Mouse (Mus musculus) neural tube, embryonic 15.5 days (tissue): ENCODE data around the gene Mrtfa. TPM values are rescaled to one million over a fixed set of nuclear protein-coding genes. Genes with fewer than 3 reads are reported as not detected.

Experiments
- ATAC-seq: fragments of 200-750 bp; cut with Nextera tagmentation; 2 replicates; pipeline ENCODE4 v1.8.0; 2017; ENCODE audit warnings: mild to moderate bottlenecking, moderate TSS enrichment, moderate library complexity; ENCODE audit not compliant: low FRiP score
- H3K27ac ChIP-seq: fragments of 300-500 bp; sonication (generic); replicated peaks from 2 replicates; pipeline ENCODE4 v1.5.1; 2015; ENCODE audit warnings: mild to moderate bottlenecking, inconsistent platforms
- H3K27me3 ChIP-seq: fragments of 300-500 bp; sonication (generic); replicated peaks from 2 replicates; pipeline ENCODE4 v1.6.1; 2015; ENCODE audit warnings: inconsistent platforms
- H3K36me3 ChIP-seq: fragments of 300-500 bp; sonication (generic); 2 replicates; pipeline ENCODE4 v1.6.1; 2015; ENCODE audit warnings: inconsistent platforms
- H3K4me1 ChIP-seq: fragments of 300-500 bp; sonication (generic); 2 replicates; pipeline ENCODE4 v1.6.1; 2015; ENCODE audit warnings: inconsistent platforms
- H3K4me2 ChIP-seq: fragments of 300-500 bp; sonication (generic); 2 replicates; pipeline ENCODE4 v1.6.1; 2015; ENCODE audit warnings: inconsistent platforms, mild to moderate bottlenecking, moderate library complexity
- H3K4me3 ChIP-seq: fragments of 300-500 bp; sonication (generic); replicated peaks from 2 replicates; pipeline ENCODE4 v1.5.1; 2015; ENCODE audit warnings: mild to moderate bottlenecking, inconsistent platforms
- H3K9ac ChIP-seq: fragments of 300-500 bp; sonication (generic); replicated peaks from 2 replicates; pipeline ENCODE4 v1.6.1; 2015; ENCODE audit warnings: mild to moderate bottlenecking, inconsistent platforms
- H3K9me3 ChIP-seq: fragments of 300-500 bp; sonication (generic); replicated peaks from 2 replicates; pipeline ENCODE4 v1.6.1; 2016; ENCODE audit warnings: inconsistent platforms
- WGBS: fragments of 180-500 bp; shearing (Covaris S2); methylation state at CpG from one replicate; pipeline ENCODE4 v1.1.7; 2015; ENCODE audit warnings: mixed read lengths; 5-methylcytosine and 5-hydroxymethylcytosine counted together
- polyA plus RNA-seq: library from polyadenylated mRNA; unstranded; fragments of >200 nt; fragmentation: Nextera tagmentation; extraction: Ambion mirVana; gene quantifications from 2 replicates; pipeline ENCODE4 v1.2.1, GENCODE M21; 2015

Gene Mrtfa
- polyA plus RNA-seq, 1 experiment from 2014 or later = 27.9 TPM

- H3K9ac ChIP-seq = no peak overlapping the region
- no peak overlapping the region for H3K4me2 ChIP-seq
- H3K27ac ChIP-seq = no peak overlapping the region
- H3K4me1 ChIP-seq = peaks cover 6% of the 10 kb centered on the region; the same call in 1 of the 2 replicates
- H3K9me3 ChIP-seq = no peaks in the 10 kb centered on the region
- no peak for ATAC-seq
- no peaks in the 10 kb centered on the region for H3K36me3 ChIP-seq
- no peak overlapping the region for H3K4me3 ChIP-seq
- 59% methylated on average over 4 of the region's 4 CpGs for WGBS
- H3K27me3 ChIP-seq = no peaks in the 10 kb centered on the region
These were observed 4.9 kb upstream of the Mrtfa start for GRCm38 (mm10) chr15:81195447-81195846.

DNA sequence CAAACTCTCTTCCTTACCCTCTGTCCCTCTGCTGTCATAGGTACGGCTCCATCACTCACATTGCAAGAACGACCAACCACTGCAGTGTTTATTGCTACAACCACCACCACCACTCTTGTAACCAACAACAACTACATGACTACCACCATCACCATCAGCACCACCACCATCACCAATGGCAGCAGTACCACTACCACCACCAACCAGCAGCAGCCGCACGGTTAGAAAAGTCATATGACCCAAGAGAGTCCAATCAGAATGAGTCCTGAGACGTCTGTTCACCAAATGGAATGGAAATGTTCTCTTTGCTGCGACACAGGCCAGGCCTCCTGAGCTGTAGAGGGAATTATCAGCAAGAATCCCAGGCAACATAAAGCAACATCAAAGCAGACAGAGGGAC, 4.2 kb upstream of the Mrtfa start:
- Histone ChIP-seq H3K4me3 (no peak overlapping the region), H3K4me2 (no peak overlapping the region), H3K27ac (no peak overlapping the region), H3K27me3 (no peaks in the 10 kb centered on the region), H3K4me1 (peaks cover 6% of the 10 kb centered on the region), H3K9me3 (no peaks in the 10 kb centered on the region), H3K9ac (no peak overlapping the region), H3K36me3 (no peaks in the 10 kb centered on the region)
- 88% methylated on average over 6 of the region's 6 CpGs for WGBS
- no peak for ATAC-seq

- Histone ChIP-seq H3K4me2 (no peak overlapping the region), H3K9ac (no peak overlapping the region), H3K9me3 (no peaks in the 10 kb centered on the region), H3K27me3 (no peaks in the 10 kb centered on the region), H3K4me3 (no peak overlapping the region), H3K4me1 (peaks cover 25% of the 10 kb centered on the region), H3K36me3 (no peaks in the 10 kb centered on the region), H3K27ac (no peak overlapping the region)
- no peak for ATAC-seq
- 91% methylated on average over 8 of the region's 8 CpGs for WGBS
These were observed 2.3 kb upstream of the Mrtfa start for GRCm38 (mm10) chr15:81192858-81193257.

DNA sequence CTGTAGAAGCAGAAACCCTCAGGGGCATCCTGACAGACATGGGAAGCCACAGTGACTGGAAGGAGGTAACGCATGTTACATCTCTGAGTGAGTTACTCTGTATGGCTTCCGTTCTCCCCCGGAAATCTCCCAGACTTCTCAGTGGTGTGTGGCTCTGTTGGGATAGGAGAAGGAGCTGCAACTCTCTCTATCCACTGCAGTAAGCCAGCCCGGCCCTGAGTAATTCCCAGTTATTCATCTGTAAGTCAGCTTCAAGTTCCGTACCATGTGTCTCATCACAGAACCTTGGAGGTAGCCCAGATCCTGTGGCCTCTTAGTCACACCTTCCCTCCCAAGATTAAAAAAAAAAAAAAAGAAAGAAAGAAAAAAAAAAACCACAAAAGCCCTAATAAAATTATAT, 1.8 kb upstream of the Mrtfa start:
- no peak overlapping the region for H3K4me3 ChIP-seq
- no peaks in the 10 kb centered on the region for H3K27me3 ChIP-seq
- no peak overlapping the region for H3K4me2 ChIP-seq
- H3K36me3 ChIP-seq = no peaks in the 10 kb centered on the region
- peaks cover 29% of the 10 kb centered on the region for H3K4me1 ChIP-seq
- no peak for ATAC-seq
- H3K27ac ChIP-seq = no peak overlapping the region
- WGBS = 75% methylated on average over 5 of the region's 5 CpGs
- H3K9ac ChIP-seq = no peak overlapping the region
- H3K9me3 ChIP-seq = no peaks in the 10 kb centered on the region

DNA sequence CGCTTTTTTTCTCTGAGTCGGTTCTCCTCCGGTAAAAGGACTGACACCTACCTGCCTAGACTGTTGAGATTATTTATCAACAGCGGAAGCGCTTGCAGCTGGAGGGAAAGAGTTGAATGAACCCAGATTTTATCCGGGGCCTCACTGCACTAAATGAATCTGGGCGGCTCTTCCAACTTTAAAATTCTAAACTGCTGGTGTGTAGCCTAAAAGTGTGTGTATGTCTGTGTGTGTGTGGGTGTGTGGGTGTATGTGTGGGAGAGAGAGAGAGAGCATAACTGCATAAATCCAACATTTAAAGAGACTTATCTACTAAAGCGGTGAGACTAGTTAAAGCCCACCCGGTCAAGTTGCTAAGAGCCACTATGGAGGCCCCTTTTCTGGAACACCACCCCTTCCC, 746 bp upstream of the Mrtfa start:
- no peaks in the 10 kb centered on the region for H3K27me3 ChIP-seq
- H3K4me2 ChIP-seq = peak overlapping the region; percentile 65
- peak overlapping the region; percentile 82 for H3K27ac ChIP-seq
- peak overlapping the region; percentile 98 for H3K4me3 ChIP-seq
- H3K36me3 ChIP-seq = no peaks in the 10 kb centered on the region
- H3K9ac ChIP-seq = peak overlapping the region; percentile 67
- 28% methylated on average over 9 of the region's 9 CpGs for WGBS
- no peaks in the 10 kb centered on the region for H3K9me3 ChIP-seq
- no peak for ATAC-seq
- H3K4me1 ChIP-seq = peaks cover 29% of the 10 kb centered on the region

DNA sequence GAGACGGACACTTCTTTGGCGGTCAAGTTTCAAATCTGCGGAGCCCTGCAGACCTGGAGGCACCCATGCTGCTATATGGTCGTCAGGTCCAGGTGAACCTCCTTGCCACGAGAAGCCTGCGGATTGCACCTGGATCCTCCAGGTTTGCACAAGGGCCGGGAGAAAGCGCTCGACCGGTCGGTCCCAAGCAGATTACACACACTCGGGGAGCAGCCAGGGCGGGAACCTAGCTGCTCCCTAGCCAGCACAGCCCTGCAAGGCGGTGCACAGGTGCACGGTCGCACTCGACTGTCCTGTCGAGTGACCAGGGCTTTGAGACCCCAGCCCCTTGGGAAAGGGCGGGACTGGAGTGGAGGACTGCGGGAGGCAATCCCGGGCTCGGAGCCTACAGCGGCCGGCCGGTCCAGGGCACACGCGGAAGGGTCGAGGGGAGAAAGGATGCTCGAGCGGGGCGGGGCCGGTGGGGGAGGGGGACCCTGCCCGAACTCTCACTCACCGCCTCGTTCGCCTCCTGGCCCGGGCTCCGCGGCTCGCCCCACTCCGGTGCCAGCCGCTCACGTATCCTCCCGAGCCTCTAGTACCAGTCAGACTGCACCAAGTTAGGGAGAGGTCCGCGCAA, 437 bp downstream of the Mrtfa start:
- no peaks in the 10 kb centered on the region for H3K36me3 ChIP-seq
- H3K9ac ChIP-seq = peak overlapping the region; percentile 95
- ATAC-seq = peak; percentile 71
- H3K4me2 ChIP-seq = peak overlapping the region; percentile 79
- H3K4me3 ChIP-seq = peak overlapping the region; percentile 98
- H3K27me3 ChIP-seq = no peaks in the 10 kb centered on the region
- H3K9me3 ChIP-seq = no peaks in the 10 kb centered on the region
- WGBS = under 1% methylated on average over 44 of the region's 46 CpGs
- H3K27ac ChIP-seq = peak overlapping the region; percentile 83
- H3K4me1 ChIP-seq = peaks cover 32% of the 10 kb centered on the region

GRCm38 (mm10) chr15:81189061-81189460, 1.5 kb downstream of the Mrtfa start:
- H3K27ac ChIP-seq = no peak overlapping the region
- H3K27me3 ChIP-seq = no peaks in the 10 kb centered on the region
- H3K4me3 ChIP-seq = peak overlapping the region; percentile 98
- H3K9ac ChIP-seq = 0 out of 2 replicates have a peak overlapping the region, but pooled peaks have one; percentile 95
- no peak for ATAC-seq
- no peaks in the 10 kb centered on the region for H3K36me3 ChIP-seq
- WGBS = 94% methylated on average over 2 of the region's 2 CpGs
- no peaks in the 10 kb centered on the region for H3K9me3 ChIP-seq
- peaks cover 32% of the 10 kb centered on the region for H3K4me1 ChIP-seq
- peak overlapping the region; percentile 79 for H3K4me2 ChIP-seq

- Histone ChIP-seq H3K27me3 (no peaks in the 10 kb centered on the region), H3K27ac (no peak overlapping the region), H3K9ac (no peak overlapping the region), H3K4me2 (no peak overlapping the region), H3K36me3 (no peaks in the 10 kb centered on the region), H3K9me3 (no peaks in the 10 kb centered on the region), H3K4me3 (no peak overlapping the region), H3K4me1 (peaks cover 26% of the 10 kb centered on the region)
- 93% methylated on average over 1 of the region's 1 CpGs for WGBS
- no peak for ATAC-seq
These were observed 5.6 kb downstream of the Mrtfa start for GRCm38 (mm10) chr15:81184913-81185312.

DNA sequence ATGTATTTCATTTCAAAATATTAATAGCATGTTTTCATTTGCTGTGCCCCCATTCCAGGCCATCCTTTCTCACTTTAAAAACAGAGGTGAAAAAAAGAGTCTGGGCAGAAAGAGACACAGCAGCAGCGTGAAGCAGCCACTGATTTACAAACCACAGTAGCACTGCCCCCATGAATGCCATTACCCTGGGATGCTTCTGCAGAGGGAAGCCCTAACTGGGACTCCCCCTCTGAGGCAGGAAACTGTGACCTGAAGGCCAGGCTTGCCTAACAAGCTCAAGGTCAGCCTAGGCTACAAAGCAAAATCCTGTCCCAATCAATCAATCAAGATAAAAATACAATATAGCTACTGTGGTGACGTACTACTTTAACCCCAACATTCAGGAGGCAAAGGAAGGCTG, 9.3 kb downstream of the Mrtfa start:
- Histone ChIP-seq H3K4me1 (peaks cover 15% of the 10 kb centered on the region), H3K9me3 (no peaks in the 10 kb centered on the region), H3K4me3 (no peak overlapping the region), H3K27me3 (no peaks in the 10 kb centered on the region), H3K9ac (no peak overlapping the region), H3K4me2 (no peak overlapping the region), H3K27ac (no peak overlapping the region), H3K36me3 (no peaks in the 10 kb centered on the region)
- WGBS = 58% methylated on average over 2 of the region's 2 CpGs
- ATAC-seq = no peak

- 82% methylated on average over 2 of the region's 2 CpGs for WGBS
- ATAC-seq = no peak
These were observed 11.0 kb downstream of the Mrtfa start for GRCm38 (mm10) chr15:81179523-81179922.

GRCm38 (mm10) chr15:81178703-81179102, 11.9 kb downstream of the Mrtfa start:
- no peak for ATAC-seq
- no peak overlapping the region for H3K4me3 ChIP-seq
- peaks cover 12% of the 10 kb centered on the region for H3K4me1 ChIP-seq
- no peaks in the 10 kb centered on the region for H3K9me3 ChIP-seq
- 78% methylated on average over 11 of the region's 11 CpGs for WGBS
- no peak overlapping the region for H3K4me2 ChIP-seq
- H3K27me3 ChIP-seq = no peaks in the 10 kb centered on the region
- H3K36me3 ChIP-seq = peaks cover 4% of the 10 kb centered on the region
- H3K9ac ChIP-seq = no peak overlapping the region
- H3K27ac ChIP-seq = no peak overlapping the region

More at GRCm38 (mm10) chr15:81179523-81179922, 11.0 kb downstream of the Mrtfa start:
- no peak overlapping the region for H3K4me2 ChIP-seq
- no peaks in the 10 kb centered on the region for H3K27me3 ChIP-seq
- H3K36me3 ChIP-seq = peaks cover 3% of the 10 kb centered on the region
- H3K9me3 ChIP-seq = no peaks in the 10 kb centered on the region
- H3K27ac ChIP-seq = no peak overlapping the region
- H3K4me1 ChIP-seq = peaks cover 12% of the 10 kb centered on the region
- H3K9ac ChIP-seq = no peak overlapping the region
- H3K4me3 ChIP-seq = no peak overlapping the region

GRCm38 (mm10) chr15:81177860-81178259, 12.7 kb downstream of the Mrtfa start:
- peaks cover 4% of the 10 kb centered on the region for H3K36me3 ChIP-seq
- peaks cover 12% of the 10 kb centered on the region for H3K4me1 ChIP-seq
- no peaks in the 10 kb centered on the region for H3K9me3 ChIP-seq
- WGBS = 81% methylated on average over 7 of the region's 7 CpGs
- H3K4me3 ChIP-seq = no peak overlapping the region
- no peak overlapping the region for H3K27ac ChIP-seq
- no peaks in the 10 kb centered on the region for H3K27me3 ChIP-seq
- ATAC-seq = no peak
- no peak overlapping the region for H3K9ac ChIP-seq
- no peak overlapping the region for H3K4me2 ChIP-seq
